Mouse (Mus musculus): ENCODE measurements around the gene Borcs5.

GRCm38 (mm10) chr6:134639210-134639609 is at the start of gene Borcs5:
- no peak for TF ChIP-seq CTCF (conservative IDR thresholded peaks at IDR 0.05; ENCODE audit: low read length)
- TF ChIP-seq POU5F1 (IDR thresholded peaks at IDR 0.05; ENCODE audit: borderline replicate concordance, low read length), result no peak
- TF ChIP-seq NANOG (IDR thresholded peaks at IDR 0.05; ENCODE audit: borderline replicate concordance, low read length), result no peak

Data from E14TG2a.4 (cell line).